Mouse (Mus musculus) testis, adult 2 months (tissue): Measurements from ENCODE around the gene Taar8a. TPM values are rescaled to one million over a fixed set of nuclear protein-coding genes. Genes with fewer than 3 reads are reported as not detected.
"Not testable (repeated sequence)": the region's sequence is repeated elsewhere in the genome, so short reads cannot be mapped to it uniquely, and the experiment has no call there.

Experiments used
- H3K27ac ChIP-seq: fragments of 200-500 bp; 2 replicates; pipeline ENCODE4 v1.5.1; 2012; ENCODE audit warnings: low read depth, low read length; ENCODE audit not compliant: control insufficient read depth, insufficient read depth
- H3K27me3 ChIP-seq: fragments of 200-500 bp; 2 replicates; pipeline ENCODE4 v1.6.1; 2012; ENCODE audit warnings: mild to moderate bottlenecking, low read length, moderate library complexity; ENCODE audit not compliant: control insufficient read depth, insufficient read depth
- H3K36me3 ChIP-seq: fragments of 200-500 bp; 2 replicates; pipeline ENCODE4 v1.6.1; 2012; ENCODE audit warnings: mild to moderate bottlenecking, low read length; ENCODE audit not compliant: control insufficient read depth, insufficient read depth
- H3K4me1 ChIP-seq: fragments of 200-500 bp; 2 replicates; pipeline ENCODE4 v1.6.1; 2012; ENCODE audit warnings: low read length; ENCODE audit not compliant: control insufficient read depth, insufficient read depth
- H3K4me3 ChIP-seq: fragments of 200-500 bp; 2 replicates; pipeline ENCODE4 v1.5.1; 2012; ENCODE audit warnings: low read depth, mild to moderate bottlenecking, low read length, moderate library complexity, mixed read lengths; ENCODE audit not compliant: control insufficient read depth
- CTCF ChIP-seq: fragments of 200-500 bp; IDR thresholded peaks from 2 replicates; pipeline ENCODE4 v1.5.1; 2012; ENCODE audit warnings: low read depth, mild to moderate bottlenecking, inconsistent platforms, low read length, moderate library complexity; ENCODE audit not compliant: control insufficient read depth, insufficient read depth, insufficient replicate concordance
- POLR2A ChIP-seq: fragments of 200-500 bp; IDR thresholded peaks from 2 replicates; pipeline ENCODE4 v1.6.1; 2012; ENCODE audit warnings: low read depth, mild to moderate bottlenecking, inconsistent platforms, low read length, moderate library complexity; ENCODE audit not compliant: control insufficient read depth
- polyA plus RNA-seq: library from polyadenylated mRNA; depleted of rRNA; stranded (reverse); fragments of >200 nt; gene quantifications from 2 replicates; pipeline ENCODE4 v1.2.3, GENCODE M21; 2012

The Taar8a gene
- polyA plus RNA-seq, 1 experiment: not detected

DNA sequence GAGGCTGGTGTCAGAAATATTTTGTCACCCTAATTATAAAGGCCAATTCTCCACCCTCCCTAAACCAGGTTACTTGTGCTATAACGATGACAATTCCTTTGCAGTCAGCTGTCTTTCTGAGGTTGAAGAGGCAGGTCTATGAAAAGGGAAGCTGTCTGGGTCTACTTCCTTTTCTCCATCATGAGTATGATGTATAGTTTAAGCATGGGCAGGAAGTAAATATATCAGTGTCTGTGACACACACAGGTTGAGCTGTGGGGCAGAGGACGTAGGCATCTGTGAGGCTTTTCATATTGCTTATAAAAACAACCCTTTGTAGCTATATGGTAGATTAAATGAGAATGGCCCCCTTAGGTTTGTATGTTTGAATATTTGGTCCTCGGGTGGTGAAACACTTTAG lies 17.3 kb upstream of the Taar8a start:
- no peaks in the 10 kb centered on the region for H3K27me3 ChIP-seq
- TF ChIP-seq CTCF (no peak), POLR2A (no peak)
- H3K36me3 ChIP-seq: no peaks in the 10 kb centered on the region
- no peaks in the 10 kb centered on the region for H3K4me1 ChIP-seq
- no peak overlapping the region for H3K4me3 ChIP-seq
- no peak overlapping the region for H3K27ac ChIP-seq

DNA sequence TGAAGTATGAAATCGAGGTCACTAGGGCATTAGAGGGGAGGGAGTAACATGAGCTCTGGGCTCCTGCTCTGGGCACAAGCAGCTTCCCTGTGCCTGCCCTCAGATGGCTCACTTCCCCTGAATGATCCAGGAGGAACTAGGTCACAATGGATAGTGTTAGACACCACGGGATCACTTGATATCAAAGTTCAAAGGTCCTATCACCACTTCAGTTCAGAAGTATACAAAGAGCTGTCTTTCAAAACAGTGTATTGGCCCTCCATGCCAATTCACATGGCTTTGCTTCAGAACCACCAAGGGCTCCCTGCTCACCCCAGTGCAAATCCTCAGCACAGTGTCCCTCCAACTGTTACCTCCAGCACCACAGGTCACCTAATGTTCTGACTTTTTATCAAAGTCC lies 1.5 kb upstream of the Taar8a start:
- H3K4me3 ChIP-seq, H3K27me3 ChIP-seq, H3K27ac ChIP-seq, H3K36me3 ChIP-seq, H3K4me1 ChIP-seq: not testable (repeated sequence)

DNA sequence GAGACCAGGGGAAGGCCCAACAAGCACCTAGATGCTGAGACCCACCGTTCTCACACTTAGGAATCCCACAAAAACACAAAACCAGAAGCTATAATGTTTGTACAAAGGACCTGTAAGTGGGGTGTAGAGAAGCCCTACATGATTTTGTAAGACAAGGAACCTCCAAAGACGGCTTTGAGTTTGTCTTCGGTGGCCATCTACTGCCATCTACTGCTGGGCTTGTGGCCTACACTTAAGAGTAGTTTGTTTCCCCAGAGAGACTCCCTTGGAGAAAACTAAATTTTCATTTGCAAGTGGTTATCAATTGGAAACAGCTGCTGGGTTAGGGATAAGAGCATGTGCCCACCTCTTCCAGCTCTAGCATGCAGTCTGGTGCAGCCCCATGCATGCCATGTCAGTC lies 3.9 kb downstream of the Taar8a start:
- TF ChIP-seq CTCF (no peak), POLR2A (no peak)
- H3K4me3 ChIP-seq: no peak overlapping the region

DNA sequence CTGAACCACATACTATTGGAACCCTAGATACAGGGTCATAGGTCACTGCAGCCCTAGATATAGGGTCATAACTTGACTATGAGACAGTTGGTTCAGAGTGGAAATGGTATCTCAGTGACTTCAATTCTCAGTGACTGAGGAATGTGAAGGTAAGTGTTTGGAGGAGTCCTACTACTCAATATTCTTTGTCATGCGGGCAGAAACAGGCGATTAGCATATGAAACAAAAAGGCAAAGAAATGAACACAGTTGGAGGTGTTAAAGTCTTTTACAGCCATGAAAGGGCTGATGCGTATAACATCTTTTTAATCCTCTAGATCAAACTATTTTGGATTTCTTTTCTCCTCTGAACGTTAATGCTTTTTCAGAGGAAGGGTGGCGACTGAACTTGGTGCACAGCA lies 9.6 kb downstream of the Taar8a start:
- Histone ChIP-seq H3K36me3 (no peaks in the 10 kb centered on the region), H3K27ac (no peak overlapping the region), H3K27me3 (no peaks in the 10 kb centered on the region), H3K4me3 (no peak overlapping the region), H3K4me1 (no peaks in the 10 kb centered on the region)
- no peak for TF ChIP-seq CTCF
- TF ChIP-seq POLR2A: no peak

More for the DNA sequence above, 3.9 kb downstream of the Taar8a start:
- H3K27me3 ChIP-seq: no peaks in the 10 kb centered on the region
- no peak overlapping the region for H3K27ac ChIP-seq
- no peaks in the 10 kb centered on the region for H3K4me1 ChIP-seq
- H3K36me3 ChIP-seq: no peaks in the 10 kb centered on the region

DNA sequence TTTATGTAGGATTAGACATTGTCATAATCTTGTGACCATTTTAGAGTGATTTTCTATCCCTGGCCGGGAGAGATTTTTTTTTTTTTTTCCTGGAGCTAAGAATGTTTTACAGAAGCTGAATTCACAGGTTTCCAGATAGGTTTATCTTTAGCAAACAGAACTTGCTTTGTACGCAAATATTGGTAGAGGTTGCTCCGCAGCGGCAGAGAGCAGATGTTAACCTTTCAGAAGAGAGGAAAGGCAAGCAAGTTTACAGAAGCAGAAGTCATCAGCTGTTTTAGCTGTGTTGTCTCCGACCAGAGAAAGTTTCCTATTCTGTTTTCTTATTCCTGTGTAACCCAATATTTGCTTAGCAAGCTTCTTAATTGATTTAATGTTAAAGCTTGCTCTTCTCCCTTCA lies 10.3 kb downstream of the Taar8a start:
- H3K27ac ChIP-seq: no peak overlapping the region
- H3K36me3 ChIP-seq: no peaks in the 10 kb centered on the region
- no peak overlapping the region for H3K4me3 ChIP-seq
- no peaks in the 10 kb centered on the region for H3K27me3 ChIP-seq
- TF ChIP-seq POLR2A (no peak), CTCF (no peak)
- H3K4me1 ChIP-seq: no peaks in the 10 kb centered on the region

DNA sequence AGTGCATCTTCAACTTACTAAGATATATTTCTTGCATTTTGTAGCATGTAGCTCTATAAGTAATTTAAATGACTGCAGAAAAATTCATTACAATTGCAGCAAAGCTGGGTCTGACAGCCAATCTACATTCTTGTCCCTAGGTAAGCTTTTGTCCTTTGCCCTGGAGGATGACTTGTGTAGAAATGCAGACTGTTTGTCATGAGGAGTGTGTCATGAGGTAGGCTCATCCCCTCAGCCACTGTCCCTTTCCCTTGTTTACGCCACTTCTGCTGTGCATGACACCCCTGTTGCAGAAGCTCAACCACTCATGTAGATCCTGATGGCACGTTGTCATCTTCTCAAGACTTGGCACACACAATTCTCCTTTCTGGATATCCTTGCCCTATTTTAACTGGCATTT lies 10.9 kb downstream of the Taar8a start:
- H3K4me3 ChIP-seq: no peak overlapping the region
- no peaks in the 10 kb centered on the region for H3K4me1 ChIP-seq
- TF ChIP-seq CTCF: no peak
- TF ChIP-seq POLR2A: no peak

DNA sequence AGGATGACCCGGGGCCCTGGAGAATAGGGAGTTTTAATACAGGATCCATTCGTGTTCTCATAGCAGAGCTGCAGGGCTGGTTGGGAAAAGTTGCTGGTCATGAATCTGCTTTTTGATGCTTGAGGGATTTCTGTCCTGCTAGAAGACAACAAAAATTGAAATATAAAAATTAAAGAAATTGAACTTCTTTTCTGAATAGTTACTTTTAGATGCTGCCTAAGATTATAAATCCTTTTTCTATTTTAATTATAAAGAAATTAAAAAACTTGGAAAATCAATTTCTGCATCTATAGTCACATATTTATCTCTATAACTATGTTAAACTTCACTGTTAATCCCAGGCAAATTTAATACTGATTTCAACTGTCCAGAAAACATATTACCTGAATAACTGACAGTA lies 15.9 kb downstream of the Taar8a start, which contains the start of gene Taar8b:
Taar8b (minus strand) TSS at position 101 of the 400 bp plus-strand sequence.
- Histone ChIP-seq H3K27me3 (no peaks in the 10 kb centered on the region), H3K4me1 (no peaks in the 10 kb centered on the region), H3K27ac (no peak within 1 kb of the TSS), H3K4me3 (no peak within 1 kb of the TSS), H3K36me3 (no peaks in the 10 kb centered on the region)
- TF ChIP-seq POLR2A: no peak
- TF ChIP-seq CTCF: no peak

More for the DNA sequence above, 10.9 kb downstream of the Taar8a start:
- H3K27ac ChIP-seq: no peak overlapping the region
- H3K36me3 ChIP-seq: no peaks in the 10 kb centered on the region
- no peaks in the 10 kb centered on the region for H3K27me3 ChIP-seq

DNA sequence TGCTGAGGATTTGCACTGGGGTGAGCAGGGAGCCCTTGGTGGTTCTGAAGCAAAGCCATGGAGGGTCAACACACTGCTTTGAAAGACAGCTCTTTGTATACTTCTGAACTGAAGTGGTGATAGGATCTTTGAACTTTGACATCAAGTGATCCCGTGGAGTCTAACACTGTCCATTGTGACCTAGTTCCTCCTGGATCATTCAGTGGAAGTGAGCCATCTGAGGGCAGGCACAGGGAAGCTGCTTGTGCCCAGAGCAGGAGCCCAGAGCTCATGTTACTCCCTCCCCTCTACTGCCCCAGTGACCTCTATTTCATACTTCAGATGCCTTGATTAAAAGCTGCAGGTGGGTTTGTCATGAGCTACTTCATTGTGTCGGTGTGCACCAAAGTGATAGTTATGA lies 20.7 kb downstream of the Taar8a start:
- H3K4me3 ChIP-seq, H3K27ac ChIP-seq, H3K36me3 ChIP-seq, H3K27me3 ChIP-seq, H3K4me1 ChIP-seq: not testable (repeated sequence)

DNA sequence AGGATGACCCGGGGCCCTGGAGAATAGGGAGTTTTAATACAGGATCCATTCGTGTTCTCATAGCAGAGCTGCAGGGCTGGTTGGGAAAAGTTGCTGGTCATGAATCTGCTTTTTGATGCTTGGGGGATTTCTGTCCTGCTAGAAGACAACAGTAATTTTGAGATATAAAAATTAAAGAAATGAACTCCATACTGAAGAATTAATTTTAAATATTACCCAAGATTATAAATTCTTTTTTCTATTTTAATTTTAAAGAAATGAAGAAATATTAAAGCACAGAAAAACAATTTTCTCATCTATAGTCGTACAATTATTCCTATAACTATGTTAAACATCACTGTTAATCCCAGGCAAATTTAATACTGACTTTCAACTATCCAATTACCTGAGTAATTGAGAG lies 25.5 kb downstream of the Taar8a start, which contains the start of gene Taar8c:
Taar8c (minus strand) TSS at position 101 of the 400 bp plus-strand sequence.
- not testable (repeated sequence) for H3K4me1 ChIP-seq, H3K4me3 ChIP-seq, H3K27ac ChIP-seq, H3K27me3 ChIP-seq, H3K36me3 ChIP-seq

DNA sequence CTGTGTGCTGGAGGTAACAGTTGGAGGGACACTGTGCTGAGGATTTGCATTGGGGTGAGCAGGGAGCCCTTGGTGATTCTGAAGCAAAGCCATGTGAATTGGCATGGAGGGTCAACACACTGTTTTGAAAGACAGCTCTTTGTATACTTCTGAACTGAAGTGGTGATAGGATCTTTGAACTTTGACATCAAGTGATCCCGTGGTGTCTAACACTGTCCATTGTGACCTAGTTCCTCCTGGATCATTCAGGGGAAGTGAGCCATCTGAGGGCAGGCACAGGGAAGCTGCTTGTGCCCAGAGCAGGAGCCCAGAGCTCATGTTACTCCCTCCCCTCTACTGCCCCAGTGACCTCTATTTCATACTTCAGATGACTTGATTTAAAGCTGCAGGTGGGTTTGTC lies 27.0 kb downstream of the Taar8a start:
- H3K4me1 ChIP-seq, H3K4me3 ChIP-seq, H3K27ac ChIP-seq, H3K36me3 ChIP-seq, H3K27me3 ChIP-seq: not testable (repeated sequence)
